Mouse (Mus musculus) heart, adult 2 months (tissue): Measurements from ENCODE around the gene Rnf126.
A peak's percentile ranks its signal among the peaks of the same experiment; 100 is the strongest.

ENCODE experiments used
- CTCF ChIP-seq: fragments of 200-600 bp; IDR thresholded peaks from 2 replicates; pipeline ENCODE4 v1.8.1; 2022; ENCODE audit warnings: antibody characterized with exemption, mild to moderate bottlenecking, moderate library complexity
- EP300 ChIP-seq: fragments of 200-500 bp; IDR thresholded peaks from 2 replicates; pipeline ENCODE4 v1.6.1; 2011; ENCODE audit warnings: low read depth, low read length, control low read depth; ENCODE audit not compliant: insufficient read depth
- POLR2A ChIP-seq: fragments of 200-500 bp; IDR thresholded peaks from 2 replicates; pipeline ENCODE4 v1.6.1; 2011; ENCODE audit warnings: mild to moderate bottlenecking, low read depth, low read length, control low read depth; ENCODE audit not compliant: insufficient read depth

GRCm38 (mm10) chr10:79732500-79732899 is 34.3 kb downstream of the Rnf126 start:
- TF ChIP-seq CTCF: peak; percentile 73
- TF ChIP-seq EP300: no peak
- no peak for TF ChIP-seq POLR2A
